Mouse (Mus musculus): Measurements from ENCODE around the gene Slc18b1. TPM values are rescaled to one million over a fixed set of nuclear protein-coding genes. Genes with fewer than 3 reads are reported as not detected.
"Not testable (repeated sequence)": the region's sequence is repeated elsewhere in the genome, so short reads cannot be mapped to it uniquely, and the experiment has no call there.

Slc18b1 gene
- polyA plus RNA-seq, 1 experiment: 7.0 TPM

- Histone ChIP-seq H3K79me2 (ENCODE audit: control insufficient read depth, insufficient read depth) (peaks cover 27% of the 10 kb centered on the region), H3K36me3 (ENCODE audit: control insufficient read depth, insufficient read depth) (peaks cover 34% of the 10 kb centered on the region), H3ac (ENCODE audit: control insufficient read depth, insufficient read length) (peak overlapping the region; percentile 18), H3K4me2 (ENCODE audit: low read depth) (peak overlapping the region; percentile 87), H3K4me3 (peak overlapping the region; percentile 86)
- not testable (repeated sequence) for H3K27me3 ChIP-seq (ENCODE audit: control insufficient read depth, insufficient read depth, insufficient read length)
- peak; percentile 28 for TF ChIP-seq MAX (IDR thresholded peaks at IDR 0.05; ENCODE audit: low read depth)
These were observed 10.2 kb upstream of the Slc18b1 start for GRCm38 (mm10) chr10:23786631-23787038.

DNA sequence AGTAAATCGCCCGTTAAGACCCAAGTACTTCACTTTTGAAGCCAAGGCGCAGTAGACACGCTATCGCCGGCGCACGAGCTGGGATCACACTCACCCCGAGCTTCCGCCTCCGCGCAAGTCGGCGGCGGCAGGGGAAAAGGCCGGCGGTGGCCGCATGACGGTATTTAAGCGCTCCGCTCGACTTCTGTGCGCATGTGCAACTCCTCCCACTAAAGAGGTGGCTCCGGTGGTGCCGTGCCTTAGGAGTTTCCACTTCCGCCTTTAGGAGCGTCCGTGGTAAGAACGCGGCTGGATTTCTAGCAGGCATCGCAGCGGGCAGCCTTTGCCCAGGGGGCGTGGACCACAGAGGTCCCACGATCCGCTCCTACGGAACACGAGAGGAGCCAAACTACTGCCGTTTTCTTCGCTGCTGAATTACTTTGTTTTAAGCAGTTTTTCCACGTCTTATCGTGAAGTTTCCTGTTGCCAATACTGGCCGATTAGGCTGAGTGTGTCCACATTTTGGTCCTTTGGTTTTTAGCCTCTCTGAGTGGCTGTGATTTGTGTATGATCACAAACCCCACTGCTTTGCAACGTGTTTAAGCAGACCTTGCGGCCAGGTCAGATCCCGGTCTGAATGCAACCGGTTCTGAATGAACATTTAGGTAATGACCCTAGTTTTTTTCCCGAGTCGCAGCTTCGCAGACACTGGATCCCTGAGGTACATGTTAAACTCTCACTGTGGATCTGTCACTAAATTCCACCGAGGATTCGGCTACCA, 9.5 kb upstream of the Slc18b1 start, which contains the start of gene Rps12:
Rps12 (minus strand) TSS at position 214 of the 760 bp plus-strand sequence.
- Histone ChIP-seq H3K4me3 (peak within 1 kb of the TSS; percentile 86), H3K27me3 (ENCODE audit: control insufficient read depth, insufficient read depth, insufficient read length) (no peaks in the 10 kb centered on the region), H3ac (ENCODE audit: control insufficient read depth, insufficient read length) (peak within 1 kb of the TSS; percentile 18), H3K4me2 (ENCODE audit: low read depth) (peak within 1 kb of the TSS; percentile 93), H3K36me3 (ENCODE audit: control insufficient read depth, insufficient read depth) (peaks cover 34% of the 10 kb centered on the region), H3K79me2 (ENCODE audit: control insufficient read depth, insufficient read depth) (peaks cover 27% of the 10 kb centered on the region)
- TF ChIP-seq TCF12 (IDR thresholded peaks at IDR 0.05; ENCODE audit: insufficient read depth, poor library complexity, severe bottlenecking) (no peak), MAX (IDR thresholded peaks at IDR 0.05; ENCODE audit: low read depth) (peak; percentile 99), E2F4 (IDR thresholded peaks at IDR 0.05; ENCODE audit: insufficient read depth) (no peak), REST (IDR thresholded peaks at IDR 0.05; ENCODE audit: insufficient read depth, insufficient read length) (no peak), POLR2AphosphoS2 (IDR thresholded peaks at IDR 0.05; ENCODE audit: insufficient read length, low read depth) (peak; percentile 98), TCF3 (IDR thresholded peaks at IDR 0.05; ENCODE audit: insufficient read length, low read depth) (no peak), MYOG (IDR thresholded peaks at IDR 0.05; ENCODE audit: control insufficient read depth in 1 of 3, insufficient read depth in 1 of 3, insufficient read length in 2 of 3, low read depth in 2 of 3) (no peak), SRF (IDR thresholded peaks at IDR 0.05; ENCODE audit: control insufficient read depth, insufficient read length, low read depth) (peak; percentile 34), POLR2A (IDR thresholded peaks at IDR 0.05; ENCODE audit: insufficient read length, low read depth) (peak; percentile 98), CEBPB (IDR thresholded peaks at IDR 0.05; ENCODE audit: insufficient read depth, poor library complexity, severe bottlenecking) (no peak), MYOD1 (IDR thresholded peaks at IDR 0.05; ENCODE audit: control insufficient read depth in 1 of 3, insufficient read length in 2 of 3, low read depth in 2 of 3) (no peak), USF1 (IDR thresholded peaks at IDR 0.05; ENCODE audit: low read depth) (no peak)

DNA sequence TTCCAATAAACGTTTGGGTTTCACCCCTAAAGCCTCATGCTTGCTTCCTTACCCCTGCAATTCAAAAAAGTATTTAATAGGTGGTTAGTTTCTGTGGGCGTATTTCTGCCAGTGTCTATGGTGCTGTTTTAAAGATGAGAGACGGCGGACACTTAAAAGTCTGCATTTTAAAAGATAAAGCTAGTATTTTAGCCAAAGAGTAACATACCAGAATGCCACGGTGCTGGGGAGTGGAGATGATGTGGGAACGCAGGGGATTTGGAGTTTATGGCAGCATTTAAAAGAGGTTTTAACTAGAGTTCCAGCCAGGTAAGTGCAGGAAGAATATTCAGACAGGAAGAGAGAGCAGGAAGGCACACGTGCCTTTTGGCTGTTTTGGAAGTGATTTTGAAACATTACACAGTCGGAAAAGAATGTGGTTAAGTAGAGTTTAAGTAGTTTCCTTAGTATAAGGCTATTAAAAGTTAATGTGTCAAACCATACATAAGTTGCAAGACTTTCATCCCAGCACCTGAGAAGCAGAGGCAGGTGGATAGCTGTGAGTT, 8.7 kb upstream of the Slc18b1 start:
- Histone ChIP-seq H3K36me3 (ENCODE audit: control insufficient read depth, insufficient read depth) (peaks cover 33% of the 10 kb centered on the region), H3K79me2 (ENCODE audit: control insufficient read depth, insufficient read depth) (peaks cover 27% of the 10 kb centered on the region), H3K4me3 (peak overlapping the region; percentile 86), H3K4me2 (ENCODE audit: low read depth) (peak overlapping the region; percentile 93), H3ac (ENCODE audit: control insufficient read depth, insufficient read length) (peak overlapping the region; percentile 18), H3K27me3 (ENCODE audit: control insufficient read depth, insufficient read depth, insufficient read length) (no peaks in the 10 kb centered on the region)
- TF ChIP-seq USF1 (IDR thresholded peaks at IDR 0.05; ENCODE audit: low read depth) (no peak), MYOD1 (IDR thresholded peaks at IDR 0.05; ENCODE audit: control insufficient read depth in 1 of 3, insufficient read length in 2 of 3, low read depth in 2 of 3) (no peak), MAX (IDR thresholded peaks at IDR 0.05; ENCODE audit: low read depth) (no peak), E2F4 (IDR thresholded peaks at IDR 0.05; ENCODE audit: insufficient read depth) (no peak)

GRCm38 (mm10) chr10:23795871-23796520, 790 bp upstream of the Slc18b1 start:
- Histone ChIP-seq H3K79me2 (ENCODE audit: control insufficient read depth, insufficient read depth) (no peaks in the 10 kb centered on the region), H3K27me3 (ENCODE audit: control insufficient read depth, insufficient read depth, insufficient read length) (no peaks in the 10 kb centered on the region), H3K36me3 (ENCODE audit: control insufficient read depth, insufficient read depth) (no peaks in the 10 kb centered on the region), H3K4me2 (ENCODE audit: low read depth) (peak overlapping the region; percentile 80), H3K4me3 (peak overlapping the region; percentile 34), H3ac (ENCODE audit: control insufficient read depth, insufficient read length) (peak overlapping the region; percentile 17)
- TF ChIP-seq MYOD1 (IDR thresholded peaks at IDR 0.05; ENCODE audit: control insufficient read depth in 1 of 3, insufficient read length in 2 of 3, low read depth in 2 of 3): no peak
- TF ChIP-seq MYOG (IDR thresholded peaks at IDR 0.05; ENCODE audit: control insufficient read depth in 1 of 3, insufficient read depth in 1 of 3, insufficient read length in 2 of 3, low read depth in 2 of 3): no peak
- TF ChIP-seq USF1 (IDR thresholded peaks at IDR 0.05; ENCODE audit: low read depth): no peak
- TF ChIP-seq TCF3 (IDR thresholded peaks at IDR 0.05; ENCODE audit: insufficient read length, low read depth): no peak
- no peak for TF ChIP-seq SRF (IDR thresholded peaks at IDR 0.05; ENCODE audit: control insufficient read depth, insufficient read length, low read depth)
- no peak for TF ChIP-seq REST (IDR thresholded peaks at IDR 0.05; ENCODE audit: insufficient read depth, insufficient read length)
- TF ChIP-seq TCF12 (IDR thresholded peaks at IDR 0.05; ENCODE audit: insufficient read depth, poor library complexity, severe bottlenecking): no peak
- TF ChIP-seq MAX (IDR thresholded peaks at IDR 0.05; ENCODE audit: low read depth): no peak
- no peak for TF ChIP-seq CEBPB (IDR thresholded peaks at IDR 0.05; ENCODE audit: insufficient read depth, poor library complexity, severe bottlenecking)
- no peak for TF ChIP-seq POLR2A (IDR thresholded peaks at IDR 0.05; ENCODE audit: insufficient read length, low read depth)
- TF ChIP-seq POLR2AphosphoS2 (IDR thresholded peaks at IDR 0.05; ENCODE audit: insufficient read length, low read depth): no peak
- no peak for TF ChIP-seq E2F4 (IDR thresholded peaks at IDR 0.05; ENCODE audit: insufficient read depth)

- H3K79me2 ChIP-seq (ENCODE audit: control insufficient read depth, insufficient read depth): no peaks in the 10 kb centered on the region
- H3K4me2 ChIP-seq (ENCODE audit: low read depth): peak overlapping the region; percentile 80
- TF ChIP-seq POLR2AphosphoS2 (IDR thresholded peaks at IDR 0.05; ENCODE audit: insufficient read length, low read depth) (no peak), SRF (IDR thresholded peaks at IDR 0.05; ENCODE audit: control insufficient read depth, insufficient read length, low read depth) (no peak), E2F4 (IDR thresholded peaks at IDR 0.05; ENCODE audit: insufficient read depth) (no peak), MAX (IDR thresholded peaks at IDR 0.05; ENCODE audit: low read depth) (no peak), TCF3 (IDR thresholded peaks at IDR 0.05; ENCODE audit: insufficient read length, low read depth) (no peak)
- peak overlapping the region; percentile 17 for H3ac ChIP-seq (ENCODE audit: control insufficient read depth, insufficient read length)
- H3K27me3 ChIP-seq (ENCODE audit: control insufficient read depth, insufficient read depth, insufficient read length): no peaks in the 10 kb centered on the region
- peak overlapping the region; percentile 34 for H3K4me3 ChIP-seq
- no peaks in the 10 kb centered on the region for H3K36me3 ChIP-seq (ENCODE audit: control insufficient read depth, insufficient read depth)
These were observed 820 bp downstream of the Slc18b1 start for GRCm38 (mm10) chr10:23797606-23798005.

Data from myocyte (in vitro differentiated cells).